Mouse (Mus musculus): ENCODE measurements at regions not wholly inside any gene's neighbourhood (a gene's known extent, or its start where the extent isn't known, plus 50 kb on each side); places are given as distances from the start of the nearest gene placed in this dataset.

DNA sequence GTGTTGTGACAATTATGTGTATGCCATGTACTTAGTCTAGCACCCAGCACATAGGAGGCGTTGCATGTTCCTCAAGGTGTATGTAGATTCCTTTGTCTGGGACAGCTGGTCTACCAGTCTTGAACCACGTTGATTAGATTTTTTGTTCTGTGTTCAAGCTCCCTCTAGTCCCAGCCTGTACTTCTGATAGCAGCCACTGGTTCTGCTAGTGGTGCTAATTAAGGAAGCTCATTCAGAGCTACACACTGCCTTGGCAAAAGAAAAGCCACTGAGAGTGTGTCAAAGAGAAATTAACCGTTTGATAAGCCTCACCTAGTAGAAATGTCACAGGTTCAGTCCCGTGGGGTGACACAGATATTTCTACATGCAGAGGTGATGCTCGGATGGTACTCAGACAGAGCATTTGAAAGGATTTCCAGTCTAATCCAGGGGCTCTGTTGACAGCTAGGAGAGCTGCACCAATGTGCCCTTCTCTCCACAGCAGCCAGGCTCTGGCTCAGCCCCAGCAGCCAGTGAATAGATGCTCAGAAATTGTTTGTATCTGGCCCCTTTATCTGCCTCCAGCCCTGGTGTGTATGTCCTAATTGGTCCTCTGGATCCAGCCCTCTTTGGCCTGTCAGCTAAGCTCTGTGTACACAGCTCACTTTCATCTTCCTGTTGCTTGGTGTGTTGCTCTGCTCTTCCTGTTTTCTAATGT lies 385.2 kb upstream of the Kif2a start:
- Histone ChIP-seq H3K79me2 (ENCODE audit: control insufficient read depth, insufficient read depth, low read length, poor library complexity) (no peaks in the 10 kb centered on the region), H3K4me3 (ENCODE audit: control insufficient read depth in 1 of 2, insufficient read depth in 1 of 2, low read depth in 2 of 2, low read length in 2 of 2) (no peak overlapping the region), H3K9me3 (replicated peaks; ENCODE audit: insufficient read depth, low read length) (no peaks in the 10 kb centered on the region), H3K9ac (ENCODE audit: control insufficient read depth, low read depth, low read length, poor library complexity, severe bottlenecking) (no peak overlapping the region), H3K27ac (ENCODE audit: control insufficient read depth, low read depth, low read length) (no peak overlapping the region), H3K27me3 (ENCODE audit: control insufficient read depth in 1 of 2, insufficient read depth in 2 of 2, low read length in 2 of 2) (peaks cover 0 to 2% of the 10 kb centered on the region in 2 experiments; a peak in 2 of 4 replicates), H3K36me3 (ENCODE audit: control insufficient read depth in 1 of 2, insufficient read depth in 2 of 2, low read length in 2 of 2) (no peaks in the 10 kb centered on the region), H3K4me1 (ENCODE audit: control insufficient read depth in 1 of 2, insufficient read depth in 2 of 2, low read length in 2 of 2) (no peaks in the 10 kb centered on the region)
- DNase-seq (ENCODE audit: low read depth, low spot score) = no peak
- no peak for TF ChIP-seq EP300 (IDR thresholded peaks at IDR 0.05; ENCODE audit: low read depth in 1 of 2, low read length in 2 of 2)
- no peak for TF ChIP-seq USF2 (IDR thresholded peaks at IDR 0.05; ENCODE audit: borderline replicate concordance in 1 of 2, insufficient read depth in 1 of 2, low read depth in 1 of 2, low read length in 2 of 2)
- no peak for TF ChIP-seq SMC3 (IDR thresholded peaks at IDR 0.05; ENCODE audit: low read depth, low read length)
- no peak for TF ChIP-seq KAT2A (conservative IDR thresholded peaks at IDR 0.05; ENCODE audit: low read depth, low read length)
- no peak for TF ChIP-seq CHD2 (IDR thresholded peaks at IDR 0.05; ENCODE audit: low read length)
- TF ChIP-seq ZKSCAN1 (IDR thresholded peaks at IDR 0.05; ENCODE audit: low read depth, low read length) = no peak
- TF ChIP-seq JUND (IDR thresholded peaks at IDR 0.05; ENCODE audit: low read depth, low read length) = no peak
- TF ChIP-seq POLR2A (IDR thresholded peaks at IDR 0.05; ENCODE audit: control insufficient read depth in 1 of 2, insufficient read depth in 1 of 2, low read depth in 1 of 2, low read length in 2 of 2, poor library complexity in 1 of 2) = no peak
- TF ChIP-seq ZNF384 (IDR thresholded peaks at IDR 0.05; ENCODE audit: low read depth, low read length) = no peak
- no peak for TF ChIP-seq ELF1 (IDR thresholded peaks at IDR 0.05; ENCODE audit: low read depth, low read length)

DNA sequence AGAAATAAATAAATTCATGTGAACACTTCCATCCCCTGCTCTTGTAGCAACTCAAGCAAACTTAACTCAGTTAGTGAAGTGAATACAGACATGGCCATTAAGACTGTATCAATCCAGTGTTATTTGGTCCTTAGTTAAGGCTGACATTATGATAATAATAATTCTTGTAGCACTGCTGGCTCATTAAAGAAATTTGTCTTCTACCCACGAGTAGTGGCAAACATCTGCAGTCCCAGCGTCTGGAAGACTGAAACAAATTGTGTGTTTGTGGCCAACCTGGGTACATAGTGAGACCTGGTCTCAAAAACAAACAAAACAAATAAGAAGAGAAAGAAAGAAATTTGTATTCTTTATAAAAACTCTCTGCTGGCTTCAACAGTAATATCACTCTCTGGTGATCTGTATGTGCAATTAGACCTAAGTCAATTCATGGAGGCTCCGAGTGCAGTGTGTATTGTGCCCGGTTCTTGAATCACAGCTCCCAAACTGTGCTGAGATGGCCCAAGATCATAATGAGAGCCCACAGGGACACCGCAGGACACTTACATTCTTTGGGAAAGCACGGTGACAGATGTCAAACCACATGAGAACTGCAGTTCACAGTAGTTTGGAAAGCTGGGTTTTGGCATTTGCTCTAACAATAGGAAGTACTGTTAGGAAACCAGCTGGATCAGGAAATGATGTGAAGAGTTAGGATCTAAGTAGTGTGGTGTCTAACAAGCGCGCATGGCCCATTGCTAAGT lies 376.9 kb upstream of the Kif2a start:
- H3K27ac ChIP-seq (ENCODE audit: control insufficient read depth, low read depth, low read length) = no peak overlapping the region
- no peak for DNase-seq (ENCODE audit: low read depth, low spot score)
- no peaks in the 10 kb centered on the region for H3K79me2 ChIP-seq (ENCODE audit: control insufficient read depth, insufficient read depth, low read length, poor library complexity)
- H3K9me3 ChIP-seq (replicated peaks; ENCODE audit: insufficient read depth, low read length) = no peaks in the 10 kb centered on the region
- TF ChIP-seq JUND (IDR thresholded peaks at IDR 0.05; ENCODE audit: low read depth, low read length) = no peak
- no peak for TF ChIP-seq GATA1 (IDR thresholded peaks at IDR 0.05; ENCODE audit: low read depth, low read length)
- no peak for TF ChIP-seq MYC (IDR thresholded peaks at IDR 0.05; ENCODE audit: low read depth, low read length)
- TF ChIP-seq EP300 (IDR thresholded peaks at IDR 0.05; ENCODE audit: low read depth in 1 of 2, low read length in 2 of 2) = no peak
- TF ChIP-seq BHLHE40 (IDR thresholded peaks at IDR 0.05; ENCODE audit: borderline replicate concordance, low read depth, low read length) = no peak
- TF ChIP-seq CTCF (IDR thresholded peaks at IDR 0.05 in 2 of 3, conservative IDR thresholded peaks at IDR 0.05 in 1 of 3; ENCODE audit: control insufficient read depth in 1 of 3, insufficient read depth in 1 of 3, low read depth in 2 of 3, low read length in 3 of 3, poor library complexity in 1 of 3, severe bottlenecking in 1 of 3) = no peak
- TF ChIP-seq KAT2A (conservative IDR thresholded peaks at IDR 0.05; ENCODE audit: low read depth, low read length) = no peak
- H3K4me3 ChIP-seq (ENCODE audit: control insufficient read depth in 1 of 2, insufficient read depth in 1 of 2, low read depth in 2 of 2, low read length in 2 of 2) = no peak overlapping the region
- no peak overlapping the region for H3K9ac ChIP-seq (ENCODE audit: control insufficient read depth, low read depth, low read length, poor library complexity, severe bottlenecking)
- H3K4me1 ChIP-seq (ENCODE audit: control insufficient read depth in 1 of 2, insufficient read depth in 2 of 2, low read length in 2 of 2) = no peaks in the 10 kb centered on the region
- H3K27me3 ChIP-seq (ENCODE audit: control insufficient read depth in 1 of 2, insufficient read depth in 2 of 2, low read length in 2 of 2) = peaks cover 0 to 2% of the 10 kb centered on the region in 2 experiments; a peak in 2 of 4 replicates
- H3K36me3 ChIP-seq (ENCODE audit: control insufficient read depth in 1 of 2, insufficient read depth in 2 of 2, low read length in 2 of 2) = no peaks in the 10 kb centered on the region
